Mouse (Mus musculus) cerebellum, adult 11-12 months (tissue): ENCODE measurements around the gene Pnmt.

Experiments used
- DNase-seq: peaks from one replicate; pipeline ENCODE4 v3.0.0; 2022

Gene Pnmt

GRCm38 (mm10) chr11:98385638-98386585 is at the start of gene Pnmt:
Gene Pnmt (plus strand): TSS chr11:98386450.
- DNase-seq = peak; percentile 34

GRCm38 (mm10) chr11:98338507-98338961 is 47.7 kb upstream of the Pnmt start:
- DNase-seq = peak; percentile 91

GRCm38 (mm10) chr11:98339071-98339501 is 47.2 kb upstream of the Pnmt start:
- DNase-seq = no peak

GRCm38 (mm10) chr11:98339679-98340287 is 46.5 kb upstream of the Pnmt start:
- DNase-seq = peak; percentile 72

- peak; percentile 54 for DNase-seq
Measured at GRCm38 (mm10) chr11:98340597-98340996, 45.7 kb upstream of the Pnmt start.

- DNase-seq = no peak
Measured at GRCm38 (mm10) chr11:98341174-98341573, 45.1 kb upstream of the Pnmt start.

GRCm38 (mm10) chr11:98342000-98342945 is 44.0 kb upstream of the Pnmt start:
- DNase-seq = peak; percentile 93

- peak; percentile 87 for DNase-seq
Measured at GRCm38 (mm10) chr11:98345253-98345652, 41.0 kb upstream of the Pnmt start.

GRCm38 (mm10) chr11:98346168-98346567 is 40.1 kb upstream of the Pnmt start:
- DNase-seq = no peak

- peak; percentile 73 for DNase-seq
Measured at GRCm38 (mm10) chr11:98347385-98348082, 38.7 kb upstream of the Pnmt start.

- peak; percentile 82 for DNase-seq
Measured at GRCm38 (mm10) chr11:98348083-98348961, 37.9 kb upstream of the Pnmt start, which contains the start of gene Ppp1r1b. Gene Ppp1r1b (plus strand): TSS chr11:98348404.

- DNase-seq = peak; percentile 43
Measured at GRCm38 (mm10) chr11:98349308-98349707, 36.9 kb upstream of the Pnmt start.

GRCm38 (mm10) chr11:98352272-98352990 is 33.8 kb upstream of the Pnmt start:
- DNase-seq = no peak

- DNase-seq = no peak
Measured at GRCm38 (mm10) chr11:98353651-98354211, 32.5 kb upstream of the Pnmt start.

- DNase-seq = no peak
Measured at GRCm38 (mm10) chr11:98354445-98354844, 31.8 kb upstream of the Pnmt start.

GRCm38 (mm10) chr11:98355732-98356299 is 30.4 kb upstream of the Pnmt start:
- DNase-seq = no peak

- no peak for DNase-seq
Measured at GRCm38 (mm10) chr11:98356625-98357394, 29.4 kb upstream of the Pnmt start.

GRCm38 (mm10) chr11:98357396-98358160 is 28.7 kb upstream of the Pnmt start:
- DNase-seq = no peak
